Mouse (Mus musculus): ENCODE data around the gene Tnr.

The Tnr gene

DNA sequence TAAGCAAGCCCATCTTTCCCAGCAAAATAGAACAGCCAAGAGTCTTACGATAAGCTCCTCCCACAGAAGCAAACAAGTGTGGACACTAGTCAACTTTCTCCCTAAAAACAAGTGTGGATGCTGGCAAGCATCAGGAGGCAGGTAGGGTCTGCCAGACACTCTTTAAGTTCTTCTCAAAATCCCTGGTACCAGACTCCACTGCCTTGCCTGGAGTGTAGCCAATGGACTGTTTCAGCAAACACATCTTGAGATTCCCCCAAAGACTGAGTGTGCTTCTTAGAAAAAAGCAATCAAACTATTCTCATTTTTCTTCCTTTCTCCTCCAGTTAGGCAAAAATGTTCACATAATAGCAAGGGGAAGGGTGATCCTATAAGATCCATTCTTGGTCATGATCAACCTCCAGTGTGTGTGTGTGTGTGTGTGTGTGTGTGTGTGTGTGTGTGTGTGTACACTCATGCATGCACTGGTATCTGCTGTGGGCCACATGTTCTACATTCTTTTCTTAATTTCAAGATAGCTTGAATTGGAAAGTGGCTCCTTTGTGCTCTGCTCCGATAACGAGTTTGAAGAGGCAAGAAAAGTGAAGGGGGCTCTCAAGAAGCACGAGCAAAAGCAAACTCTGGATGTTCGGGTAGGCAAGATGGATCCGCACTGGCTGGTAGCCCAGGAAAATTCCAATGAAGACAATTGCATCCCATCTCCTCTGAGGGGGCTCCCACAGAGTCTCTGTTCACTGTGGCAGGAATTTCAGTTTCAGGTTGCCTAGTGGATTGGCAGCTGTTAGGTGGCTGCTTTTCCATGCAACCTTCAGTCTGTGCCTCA is 346.3 kb downstream of the Tnr start:
- no peak for DNase-seq (ENCODE audit: low spot score in 2 of 2)

GRCm38 (mm10) chr1:159872866-159873265 is 349.3 kb downstream of the Tnr start:
- DNase-seq (ENCODE audit: low spot score in 2 of 2), result peak; percentile 70 to 74

DNA sequence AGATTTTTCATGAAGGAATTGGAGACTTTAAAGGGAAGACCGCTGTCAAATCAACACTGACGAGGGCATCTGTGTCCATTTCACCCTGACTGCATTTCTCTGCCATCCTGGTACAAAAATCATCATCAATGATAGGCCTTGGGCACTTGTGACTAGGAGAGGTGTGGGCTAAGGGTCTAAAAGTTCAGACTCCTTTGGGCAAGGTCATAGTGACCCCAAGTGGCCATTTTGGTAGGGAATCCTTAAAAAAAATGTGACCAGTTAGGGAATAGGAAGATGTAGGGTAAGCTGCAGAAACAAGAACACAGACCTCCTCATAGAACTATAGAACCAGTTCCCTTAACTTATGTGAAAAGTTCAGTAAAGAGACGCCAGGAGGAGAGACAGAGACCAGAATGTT is 355.1 kb downstream of the Tnr start:
- no peak for DNase-seq (ENCODE audit: low spot score in 2 of 2)

- peak; percentile 22 to 27 for DNase-seq (ENCODE audit: low spot score in 2 of 2)
Measured at GRCm38 (mm10) chr1:159879866-159880265, 356.3 kb downstream of the Tnr start.

GRCm38 (mm10) chr1:159885476-159885875 is 361.9 kb downstream of the Tnr start:
- DNase-seq (ENCODE audit: low spot score in 2 of 2), result no peak

DNA sequence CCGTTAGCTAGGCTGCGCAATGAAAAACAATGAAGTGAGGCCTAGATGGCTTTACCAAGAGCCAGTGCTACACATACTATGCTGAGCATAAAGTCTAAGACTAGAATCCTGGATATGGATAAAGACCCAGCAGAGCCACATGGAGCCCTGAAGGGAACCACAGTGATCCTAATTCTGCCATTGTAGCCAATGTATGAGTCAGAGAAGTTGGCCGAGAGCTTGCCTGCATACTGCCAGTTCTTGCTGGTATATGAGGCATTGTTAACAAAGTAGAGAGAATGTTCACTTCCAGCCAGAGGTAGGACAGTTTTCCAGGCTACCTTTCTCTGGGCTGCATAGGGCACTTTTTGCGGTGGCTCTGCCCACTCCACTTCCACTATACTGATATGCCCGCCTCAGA is 365.0 kb downstream of the Tnr start:
- peak in 1 of 2 experiments; percentile 29 for DNase-seq (ENCODE audit: low spot score in 2 of 2)

DNA sequence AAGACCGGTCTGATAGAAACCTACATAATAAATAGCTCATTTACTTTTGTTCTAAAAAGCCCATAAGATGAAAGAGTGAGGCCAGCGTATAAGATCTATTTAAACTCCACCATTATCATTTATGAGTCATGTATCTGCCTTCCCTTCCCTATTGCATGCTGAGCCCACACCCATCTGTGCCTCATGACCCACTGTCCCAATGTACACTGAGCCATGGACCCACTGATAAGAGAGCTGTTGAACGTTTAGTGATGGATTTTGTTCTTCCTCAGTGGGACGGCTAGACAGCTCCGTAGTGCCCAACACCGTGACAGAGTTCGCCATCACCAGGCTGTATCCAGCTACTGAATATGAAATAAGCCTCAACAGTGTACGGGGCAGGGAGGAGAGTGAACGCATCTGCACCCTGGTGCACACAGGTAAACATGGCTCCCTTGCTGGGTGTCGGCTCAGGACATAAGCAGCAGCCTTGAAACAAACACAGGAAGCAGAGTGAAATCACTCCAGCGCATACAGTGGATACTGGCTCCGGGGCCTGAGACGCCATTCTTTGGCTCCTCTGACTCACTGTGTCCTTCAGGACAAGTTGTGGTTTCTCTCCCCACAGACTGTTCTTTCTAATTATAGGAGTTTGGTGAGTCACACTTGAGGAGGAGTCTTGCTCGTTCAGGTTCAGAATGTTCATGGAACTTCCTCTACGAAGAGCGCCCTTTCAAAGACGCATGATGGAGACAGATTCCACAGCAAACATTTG is 365.6 kb downstream of the Tnr start:
- DNase-seq (ENCODE audit: low spot score in 2 of 2), result peak; percentile 47 to 51

DNA sequence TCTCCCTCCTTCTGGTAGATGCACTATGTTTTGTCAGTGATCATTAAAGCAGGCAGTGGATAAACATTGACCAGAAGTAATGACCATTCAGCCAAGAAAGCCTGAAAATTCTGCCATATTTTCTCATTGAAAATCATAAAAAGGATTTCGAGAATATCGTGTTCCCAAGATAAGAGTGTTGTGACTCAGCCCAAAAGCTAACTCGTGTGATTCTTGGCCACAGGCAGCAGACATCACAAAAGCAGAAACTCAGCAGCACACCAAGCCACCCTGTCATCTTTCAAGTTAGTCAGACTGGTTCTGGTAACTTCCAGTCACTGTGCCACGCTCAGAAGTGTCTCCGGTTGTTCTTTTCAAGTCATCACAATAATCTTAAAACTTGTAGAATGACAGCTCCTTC is 367.0 kb downstream of the Tnr start:
- no peak for DNase-seq (ENCODE audit: low spot score in 2 of 2)

DNA sequence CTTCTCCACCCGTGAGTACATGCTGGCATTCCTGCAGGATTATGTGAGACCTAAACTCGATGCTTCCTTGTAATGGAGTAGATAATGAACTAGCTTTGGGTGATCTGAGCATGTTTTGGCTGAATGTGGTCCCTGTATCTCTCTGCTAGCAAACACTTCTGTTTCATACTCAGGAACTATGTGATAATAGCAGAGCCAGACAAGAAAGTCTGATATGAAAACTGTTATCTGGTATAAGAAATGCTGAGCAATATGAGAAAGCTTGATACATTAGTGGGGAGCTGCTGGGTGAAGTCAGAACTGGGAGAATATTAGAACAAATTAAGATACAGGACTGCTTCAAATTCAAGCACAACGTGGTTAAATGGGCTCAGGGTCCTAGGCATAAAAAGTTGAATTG is 371.5 kb downstream of the Tnr start:
- DNase-seq (ENCODE audit: low spot score in 2 of 2), result no peak

DNA sequence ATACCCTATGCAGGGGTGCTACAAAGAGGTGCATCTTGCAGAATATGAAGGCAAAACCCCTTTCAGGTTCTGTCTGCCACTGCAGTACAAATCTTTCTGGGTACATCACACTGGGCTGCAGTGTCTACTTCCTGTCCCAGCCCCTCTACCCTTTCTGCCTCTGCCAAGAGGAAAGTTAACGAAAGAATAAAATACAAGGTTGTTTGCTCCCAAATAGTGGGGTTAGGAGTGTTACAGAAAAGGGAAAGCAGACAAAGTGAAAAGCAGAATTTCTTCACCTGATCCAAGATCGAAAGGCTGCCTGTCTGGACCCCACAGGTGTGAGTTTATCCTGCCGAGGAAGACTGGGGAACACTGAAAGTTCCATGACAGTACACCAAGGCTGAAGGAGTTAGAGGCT is 376.4 kb downstream of the Tnr start:
- no peak for DNase-seq (ENCODE audit: low spot score in 2 of 2)

GRCm38 (mm10) chr1:159900639-159901038 is 377.1 kb downstream of the Tnr start:
- DNase-seq (ENCODE audit: low spot score in 2 of 2), result no peak

DNA sequence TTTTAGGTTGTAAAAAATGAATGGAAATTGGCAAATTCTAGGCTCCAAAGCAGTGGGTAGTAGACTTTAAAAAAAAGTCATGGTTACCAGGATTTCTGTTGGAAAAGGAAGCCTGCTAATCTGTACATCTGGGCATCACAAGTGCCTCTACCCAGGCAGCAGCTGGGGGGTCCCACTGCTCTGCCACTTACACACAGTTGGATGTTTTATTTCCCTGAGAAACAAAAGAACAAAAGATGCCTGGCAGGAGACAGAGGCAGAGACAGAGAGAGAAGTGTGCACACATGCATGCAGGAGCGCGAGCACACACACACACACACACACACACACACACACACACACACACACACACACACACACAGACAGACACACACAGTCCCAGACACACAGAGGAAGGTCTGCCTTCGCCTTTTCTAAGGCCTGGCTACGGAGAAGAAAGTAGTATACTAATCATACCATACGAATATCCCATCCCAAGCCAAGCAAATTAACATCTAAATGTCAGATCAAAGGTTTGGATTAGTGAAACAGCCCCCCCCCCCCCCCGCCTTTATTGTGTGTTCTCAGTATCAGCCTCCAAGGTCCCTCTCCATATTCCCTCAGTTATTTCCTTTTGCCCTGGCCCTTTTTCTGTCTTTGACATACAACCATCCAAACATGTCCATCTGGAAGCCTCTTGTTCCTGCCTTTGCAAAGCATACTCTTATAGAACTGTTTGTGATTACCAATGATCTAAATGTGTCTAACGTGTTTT is 378.0 kb downstream of the Tnr start:
- DNase-seq (ENCODE audit: low spot score in 2 of 2), result no peak

- no peak for DNase-seq (ENCODE audit: low spot score in 2 of 2)
Measured at GRCm38 (mm10) chr1:159902120-159902497, 378.5 kb downstream of the Tnr start.

DNA sequence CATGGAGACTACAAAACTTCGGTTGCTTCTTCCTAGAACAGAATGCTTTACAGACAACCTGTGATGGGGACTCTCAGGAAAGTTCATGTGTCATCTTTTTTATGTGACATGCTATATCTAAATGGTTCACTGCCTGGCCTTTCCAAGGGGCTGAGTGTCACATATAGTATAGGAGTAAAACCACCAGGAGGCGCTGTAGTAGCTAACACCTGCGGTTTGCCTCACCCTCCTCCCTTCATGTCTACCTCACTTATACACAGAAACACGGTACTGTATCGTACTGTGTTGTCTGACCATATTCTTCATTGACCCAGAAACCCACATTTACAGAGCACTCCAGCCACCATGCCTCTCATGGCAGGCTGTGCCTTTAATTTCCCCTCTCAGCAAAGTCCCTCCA is 387.4 kb downstream of the Tnr start:
- DNase-seq (ENCODE audit: low spot score in 2 of 2), result no peak

GRCm38 (mm10) chr1:159914726-159915125 is 391.2 kb downstream of the Tnr start:
- no peak for DNase-seq (ENCODE audit: low spot score in 2 of 2)

GRCm38 (mm10) chr1:159920571-159920970 is 397.0 kb downstream of the Tnr start:
- no peak for DNase-seq (ENCODE audit: low spot score in 2 of 2)

DNA sequence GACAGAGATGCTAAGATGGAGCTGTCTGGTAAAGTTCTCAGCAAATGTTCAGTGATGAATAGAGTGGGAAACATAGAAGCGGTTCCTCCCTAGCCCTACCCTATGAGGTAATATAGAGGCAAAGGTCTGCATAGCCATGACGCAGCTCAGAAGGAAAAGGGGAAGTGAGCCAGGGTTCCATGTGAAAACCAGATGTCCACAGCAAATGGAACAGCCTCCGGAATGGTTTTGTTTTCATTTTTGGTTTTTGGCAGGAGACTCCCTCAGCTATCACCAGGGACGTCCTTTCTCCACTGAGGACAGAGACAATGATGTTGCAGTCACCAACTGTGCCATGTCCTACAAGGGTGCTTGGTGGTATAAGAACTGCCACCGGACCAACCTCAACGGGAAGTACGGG is 399.4 kb downstream of the Tnr start:
- DNase-seq (ENCODE audit: low spot score in 2 of 2), result no peak

- peak; percentile 36 to 53 for DNase-seq (ENCODE audit: low spot score in 2 of 2)
Measured at GRCm38 (mm10) chr1:159924105-159924504, 400.5 kb downstream of the Tnr start.

DNA sequence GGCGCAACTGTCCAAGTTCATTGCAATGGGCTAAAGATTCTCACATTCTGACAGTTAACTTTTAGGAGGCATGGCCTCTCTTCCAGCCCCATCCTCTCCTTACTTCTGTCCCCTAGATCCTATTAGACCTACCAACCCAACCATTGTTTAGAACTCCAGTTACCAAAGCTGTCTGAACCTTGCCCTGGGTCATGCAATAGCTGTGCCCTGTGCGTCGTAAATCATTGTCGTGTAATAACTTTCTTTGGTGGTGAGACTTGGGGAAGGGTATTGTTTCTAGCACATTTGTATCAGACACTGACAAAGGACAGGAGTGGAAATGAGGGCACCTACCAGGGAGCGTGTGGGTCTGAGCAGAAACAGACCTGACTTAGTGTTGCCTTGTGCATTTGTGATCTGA is 401.1 kb downstream of the Tnr start:
- DNase-seq (ENCODE audit: low spot score in 2 of 2), result no peak

- DNase-seq (ENCODE audit: low spot score in 2 of 2), result no peak
Measured at GRCm38 (mm10) chr1:159928681-159929335, 405.2 kb downstream of the Tnr start.

DNA sequence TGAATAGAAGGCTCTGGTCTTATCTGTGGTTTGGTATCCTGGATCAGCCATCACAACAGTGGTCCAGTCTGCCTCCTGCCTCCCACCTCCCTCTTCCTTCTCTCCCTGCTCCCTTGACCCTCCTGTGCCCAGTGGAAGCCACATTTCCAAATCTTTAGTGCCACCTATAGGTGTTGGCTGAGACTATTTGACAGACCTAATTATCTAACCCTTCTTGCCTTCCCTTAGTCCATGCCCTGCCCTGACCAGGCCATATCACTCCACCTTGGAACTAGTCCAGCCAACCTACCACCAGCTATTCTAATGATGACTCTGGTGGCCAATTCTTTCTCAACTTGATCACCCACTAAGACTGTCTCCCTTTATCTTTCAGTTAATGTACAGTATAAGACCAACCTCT is 408.5 kb downstream of the Tnr start:
- no peak for DNase-seq (ENCODE audit: low spot score in 2 of 2)

GRCm38 (mm10) chr1:159932598-159932997 is 409.0 kb downstream of the Tnr start:
- no peak for DNase-seq (ENCODE audit: low spot score in 2 of 2)

Measured in right cerebral cortex, adult 2 months (tissue).